Mouse (Mus musculus) C2C12 (cell line): Measurements from ENCODE around the gene Dtx3.

ENCODE experiments used
- CTCF ChIP-seq: IDR thresholded peaks from one replicate; pipeline ENCODE4 v1.5.1; 2011; ENCODE audit not compliant: control insufficient read depth, insufficient read depth, insufficient read length
- FOSL1 ChIP-seq: IDR thresholded peaks from one replicate; pipeline ENCODE4 v1.8.0; 2011; ENCODE audit warnings: mild to moderate bottlenecking, low read length; ENCODE audit not compliant: poor library complexity, insufficient read depth, severe bottlenecking
- MAX ChIP-seq: IDR thresholded peaks from one replicate; pipeline ENCODE4 v1.6.1; 2011; ENCODE audit warnings: mild to moderate bottlenecking, control low read depth

DNA sequence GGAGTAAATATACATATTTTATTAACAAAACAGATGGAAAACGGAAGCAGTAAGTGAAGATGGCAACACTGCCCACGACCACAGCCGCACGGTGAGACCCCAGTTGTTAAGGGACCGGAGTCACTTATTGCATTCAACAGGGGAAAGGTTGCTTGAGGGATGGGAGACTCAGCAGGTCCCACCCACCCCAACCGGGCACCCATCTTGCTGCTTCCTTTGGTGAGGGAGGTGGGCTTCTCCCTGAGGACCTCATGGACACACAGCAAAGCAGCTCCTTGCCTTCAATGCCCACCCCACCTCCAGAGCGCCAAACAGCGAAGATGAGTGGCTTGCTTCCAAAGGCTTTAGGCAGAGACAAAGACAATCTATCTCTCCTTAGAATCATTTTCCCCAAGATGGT is 1.6 kb upstream of the Dtx3 start:
- TF ChIP-seq MAX (no peak), CTCF (no peak), FOSL1 (no peak)
